11 mouse cellular contexts compared by ENCODE assay signal in the genomic region with DNA sequence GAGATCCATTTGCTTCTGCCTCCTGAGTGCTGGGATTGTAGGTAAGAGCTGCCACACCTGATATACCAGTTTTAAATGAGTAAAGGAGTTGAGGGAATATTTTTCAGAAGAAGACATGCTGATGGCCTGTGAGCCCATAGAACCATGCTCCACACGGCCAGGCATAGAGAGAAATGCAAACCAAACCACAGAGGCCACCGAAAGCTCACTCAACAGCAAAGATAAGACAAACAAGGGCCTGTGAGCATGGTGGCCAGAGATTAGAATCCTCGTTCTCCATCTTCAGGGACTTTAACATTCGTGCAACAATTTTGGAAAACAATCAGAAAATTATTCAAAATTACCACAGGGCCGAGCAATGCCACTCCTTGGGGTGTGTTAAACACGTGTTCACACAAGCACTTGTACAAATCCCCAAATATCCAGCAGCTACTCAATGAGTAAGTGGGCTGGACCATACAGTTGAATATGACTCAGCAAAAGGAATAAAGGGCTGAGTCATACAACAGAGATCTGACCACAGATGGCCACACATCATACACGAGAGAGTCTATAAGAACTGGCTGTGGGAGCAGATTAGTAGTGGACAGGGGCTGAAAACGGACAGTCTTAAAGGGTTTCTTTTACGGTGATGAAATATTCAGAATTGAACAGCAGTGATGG.
DNase-seq lines count a peak whose midpoint lies in the region; ATAC-seq and TF ChIP-seq lines count a peak whose summit lies in the region.
"Had no signal": no experiment of that assay in that cellular context is flagged by ENCODE, and none has a peak within 500 bp of the region (broad histone marks: within the 10 kb centered on the region; RNA-seq: fewer than 3 reads in every experiment).

No protein-coding gene starts in this region.

- peak overlapping the region; percentile 77; the same call in 1 of the 2 replicates for H3K27ac ChIP-seq in kidney, embryonic 15.5 days
- peak overlapping the region; percentile 90 for H3K27ac ChIP-seq in embryonic fibroblast, embryonic 13.5 days (ENCODE audit: insufficient read depth, low read length)
- no peak overlapping the region for H3K27ac ChIP-seq in forebrain, embryonic 16.5 days (ENCODE audit: low read length)

- H3K36me3 ChIP-seq in kidney, embryonic 15.5 days: no peaks in the 10 kb centered on the region
- no peaks in the 10 kb centered on the region for H3K36me3 ChIP-seq in forebrain, embryonic 16.5 days (ENCODE audit: control insufficient read depth, insufficient read depth)

- TF ChIP-seq POLR2A in embryonic fibroblast, embryonic 13.5 days (IDR thresholded peaks at IDR 0.05; ENCODE audit: low read depth, low read length): no peak

- no peak overlapping the region for H3K4me2 ChIP-seq in kidney, embryonic 15.5 days
- no peak overlapping the region for H3K4me2 ChIP-seq in forebrain, embryonic 16.5 days (ENCODE audit: low read length)

- peaks cover 30% of the 10 kb centered on the region for H3K4me1 ChIP-seq in kidney, embryonic 15.5 days
- H3K4me1 ChIP-seq in embryonic fibroblast, embryonic 13.5 days (ENCODE audit: control insufficient read depth, insufficient read depth, low read length): peaks cover 25% of the 10 kb centered on the region
- H3K4me1 ChIP-seq in forebrain, embryonic 16.5 days (replicated peaks; ENCODE audit: control insufficient read depth, insufficient read depth, low read length): no peaks in the 10 kb centered on the region

- no peak for TF ChIP-seq CTCF in embryonic fibroblast, embryonic 13.5 days (IDR thresholded peaks at IDR 0.05; ENCODE audit: borderline replicate concordance, insufficient read depth, low read length)

- ATAC-seq in kidney, embryonic 15.5 days (replicated peaks; ENCODE audit: low FRiP score): no peak
- peak; percentile 62 for ATAC-seq in megakaryocyte progenitor cell, adult 5-6 weeks (replicated peaks; ENCODE audit: poor library complexity)
- no peak for ATAC-seq in forebrain, embryonic 16.5 days

- no peaks in the 10 kb centered on the region for H3K27me3 ChIP-seq in kidney, embryonic 15.5 days
- no peaks in the 10 kb centered on the region for H3K27me3 ChIP-seq in forebrain, embryonic 16.5 days (replicated peaks; ENCODE audit: control insufficient read depth, insufficient read depth, low read length)

- no peak overlapping the region for H3K4me3 ChIP-seq in kidney, embryonic 15.5 days (replicated peaks)
- H3K4me3 ChIP-seq in embryonic fibroblast, embryonic 13.5 days (ENCODE audit: insufficient read depth, low read length): no peak overlapping the region
- H3K4me3 ChIP-seq in forebrain, embryonic 16.5 days (replicated peaks; ENCODE audit: low read length): no peak overlapping the region

- no peak overlapping the region for H3K9ac ChIP-seq in kidney, embryonic 15.5 days
- H3K9ac ChIP-seq in forebrain, embryonic 16.5 days (replicated peaks; ENCODE audit: low read depth, low read length): no peak overlapping the region

- DNase-seq in kidney, postnatal 4 days: no peak
- peak; percentile 56 for DNase-seq in Muller cell, postnatal 12 days (ENCODE audit: inconsistent ontology term)
- DNase-seq in adrenal gland, adult (ENCODE audit: inconsistent age in 2 of 2, low spot score in 1 of 2): no peak
- no peak for DNase-seq in layer of hippocampus, postnatal 10 days (ENCODE audit: low spot score in 2 of 2)
- DNase-seq: gastrocnemius, postnatal 10 days; kidney, adult 2 months; thymus, adult 18-20 months had no signal

- WGBS in kidney, embryonic 15.5 days: 86% methylated on average over 9 of the region's 9 CpGs
- WGBS in forebrain, embryonic 16.5 days: 93% methylated on average over 9 of the region's 9 CpGs

- H3K9me3 ChIP-seq in kidney, embryonic 15.5 days (replicated peaks): no peaks in the 10 kb centered on the region
- H3K9me3 ChIP-seq in forebrain, embryonic 16.5 days (ENCODE audit: control insufficient read depth, low read length): no peaks in the 10 kb centered on the region
